Mouse (Mus musculus) embryonic facial prominence, embryonic 13.5 days (tissue): ENCODE data around the gene Cers5. TPM values are rescaled to one million over a fixed set of nuclear protein-coding genes. Genes with fewer than 3 reads are reported as not detected.

Experiments used
- ATAC-seq: fragments of 200-750 bp; cut with Nextera tagmentation; 2 replicates; pipeline ENCODE4 v1.8.0; 2017; ENCODE audit warnings: low read depth; ENCODE audit not compliant: insufficient number of reproducible peaks, insufficient read depth, low FRiP score, low TSS enrichment
- H3K27ac ChIP-seq: fragments of 300-500 bp; sonication (generic); 2 replicates; pipeline ENCODE4 v1.5.1; 2015; ENCODE audit warnings: moderate library complexity, mild to moderate bottlenecking, inconsistent platforms
- H3K27me3 ChIP-seq: fragments of 300-500 bp; sonication (generic); 2 replicates; pipeline ENCODE4 v1.6.1; 2015; ENCODE audit warnings: mild to moderate bottlenecking, inconsistent platforms
- H3K36me3 ChIP-seq: fragments of 300-500 bp; sonication (generic); 2 replicates; pipeline ENCODE4 v1.6.1; 2015; ENCODE audit warnings: mild to moderate bottlenecking, inconsistent platforms
- H3K4me1 ChIP-seq: fragments of 300-500 bp; sonication (generic); 2 replicates; pipeline ENCODE4 v1.6.1; 2015; ENCODE audit warnings: inconsistent platforms
- H3K4me2 ChIP-seq: fragments of 300-500 bp; sonication (generic); 2 replicates; pipeline ENCODE4 v1.6.1; 2015; ENCODE audit warnings: moderate library complexity, mild to moderate bottlenecking, inconsistent platforms
- H3K4me3 ChIP-seq: fragments of 300-500 bp; sonication (generic); 2 replicates; pipeline ENCODE4 v1.5.1; 2015; ENCODE audit warnings: mild to moderate bottlenecking, inconsistent platforms
- H3K9ac ChIP-seq: fragments of 300-500 bp; sonication (generic); 2 replicates; pipeline ENCODE4 v1.6.1; 2015; ENCODE audit warnings: mild to moderate bottlenecking, inconsistent platforms
- H3K9me3 ChIP-seq: fragments of 300-500 bp; sonication (generic); 2 replicates; pipeline ENCODE4 v1.6.1; 2016; ENCODE audit warnings: inconsistent platforms
- WGBS: fragments of 180-500 bp; shearing (Covaris S2); methylation state at CpG from one replicate; pipeline ENCODE4 v1.1.7; 2015; ENCODE audit warnings: mixed read lengths; 5-methylcytosine and 5-hydroxymethylcytosine counted together
- polyA plus RNA-seq: library from polyadenylated mRNA; unstranded; fragments of >200 nt; fragmentation: Nextera tagmentation; extraction: Ambion mirVana; gene quantifications from 2 replicates; pipeline ENCODE4 v1.2.1, GENCODE M21; 2015

The Cers5 gene
- polyA plus RNA-seq, 1 experiment from 2014 or later = 70.8 TPM

GRCm38 (mm10) chr15:99778677-99779335 is 6.1 kb upstream of the Cers5 start:
- H3K27ac ChIP-seq = no peak overlapping the region
- peaks cover 54% of the 10 kb centered on the region for H3K36me3 ChIP-seq
- ATAC-seq = no peak
- H3K27me3 ChIP-seq = no peaks in the 10 kb centered on the region
- H3K9ac ChIP-seq = no peak overlapping the region
- no peaks in the 10 kb centered on the region for H3K4me1 ChIP-seq
- H3K9me3 ChIP-seq = no peaks in the 10 kb centered on the region
- 92% methylated on average over 16 of the region's 16 CpGs for WGBS
- H3K4me3 ChIP-seq = no peak overlapping the region
- H3K4me2 ChIP-seq = no peak overlapping the region

DNA sequence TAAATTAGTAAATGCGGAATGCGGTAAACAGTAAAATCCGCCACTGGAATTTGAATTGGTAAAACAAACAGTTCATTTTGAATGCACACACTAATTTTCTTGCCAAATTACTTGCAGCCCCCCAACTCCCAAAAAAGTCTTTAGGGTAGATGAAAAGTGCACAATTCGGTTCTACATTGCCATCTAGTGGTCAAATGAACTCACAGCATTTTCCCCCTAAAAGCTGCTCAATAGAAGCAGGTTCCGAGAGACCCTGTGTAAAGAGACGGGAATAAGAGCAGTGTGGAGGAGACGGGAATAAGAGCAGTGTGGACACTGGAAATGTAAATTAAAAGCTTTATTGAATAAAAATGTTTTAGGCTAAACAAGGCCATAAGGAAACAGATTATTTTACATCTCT is 5.5 kb upstream of the Cers5 start:
- Histone ChIP-seq H3K9ac (no peak overlapping the region), H3K9me3 (no peaks in the 10 kb centered on the region), H3K4me2 (no peak overlapping the region), H3K27me3 (no peaks in the 10 kb centered on the region), H3K4me3 (no peak overlapping the region), H3K36me3 (peaks cover 47% of the 10 kb centered on the region), H3K4me1 (no peaks in the 10 kb centered on the region), H3K27ac (no peak overlapping the region)
- WGBS = 24% methylated on average over 7 of the region's 7 CpGs
- no peak for ATAC-seq

DNA sequence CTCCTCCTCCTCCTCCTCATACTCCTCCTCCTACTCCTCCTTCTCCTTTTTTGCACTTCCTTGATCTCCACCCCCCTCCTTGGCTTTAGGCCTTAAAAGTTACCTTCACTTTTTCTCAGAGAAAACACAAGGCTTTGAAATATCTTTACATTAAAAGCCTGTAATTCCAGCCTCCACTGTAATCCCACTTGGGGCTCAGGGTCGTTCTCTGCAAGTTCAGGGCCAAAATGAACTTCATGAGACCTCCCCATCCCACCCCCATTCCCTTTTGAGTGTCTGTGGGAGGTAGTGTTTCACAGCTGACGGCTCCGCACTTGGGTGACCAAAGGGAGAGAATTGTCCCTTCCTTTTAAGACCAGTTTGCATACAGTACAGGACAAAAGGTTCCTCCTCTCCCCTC is 240 bp upstream of the Cers5 start:
- peaks cover 6% of the 10 kb centered on the region for H3K36me3 ChIP-seq
- H3K4me3 ChIP-seq = no peak overlapping the region; the same call in 1 of the 2 replicates
- ATAC-seq = no peak
- 35% methylated on average over 3 of the region's 3 CpGs for WGBS
- 0 out of 2 replicates have a peak overlapping the region, but pooled peaks have one; percentile 83 for H3K4me2 ChIP-seq
- peaks cover 12% of the 10 kb centered on the region for H3K4me1 ChIP-seq
- H3K27me3 ChIP-seq = no peaks in the 10 kb centered on the region
- H3K9me3 ChIP-seq = no peaks in the 10 kb centered on the region
- H3K27ac ChIP-seq = peak overlapping the region; percentile 39; the same call in 1 of the 2 replicates
- H3K9ac ChIP-seq = no peak overlapping the region

DNA sequence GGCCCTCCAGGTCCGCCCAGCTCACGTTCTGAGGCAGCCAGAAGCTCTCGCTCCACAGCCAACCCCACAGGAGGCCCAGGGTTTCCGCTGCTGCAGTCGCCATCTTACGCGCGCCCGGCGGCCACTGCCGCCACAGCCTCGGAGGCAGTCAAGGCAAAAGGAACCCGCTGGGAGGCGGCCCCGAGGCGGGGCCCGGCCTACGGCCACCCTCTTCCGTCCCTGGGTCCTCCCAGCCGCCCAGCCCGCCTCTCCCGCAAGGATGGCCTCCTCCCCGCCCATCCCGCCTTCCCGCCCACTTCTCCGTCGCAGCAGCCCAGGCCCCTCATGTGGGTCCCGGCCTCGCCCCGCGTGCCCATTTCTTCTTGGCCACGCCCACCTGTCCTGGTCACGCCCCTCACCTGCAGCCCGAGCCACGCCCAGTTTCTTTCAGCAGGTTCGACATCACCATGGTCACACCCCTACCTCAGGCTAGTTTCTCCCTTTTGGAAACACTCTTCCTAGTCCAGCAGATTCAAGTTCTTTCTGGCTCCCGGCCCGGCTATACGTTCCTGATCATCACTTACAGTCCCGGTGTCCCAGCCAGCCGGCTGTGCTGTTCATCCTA is 306 bp downstream of the Cers5 start:
- H3K27ac ChIP-seq = peak overlapping the region; percentile 96
- H3K27me3 ChIP-seq = no peaks in the 10 kb centered on the region
- peak overlapping the region; percentile 90 for H3K9ac ChIP-seq
- peak overlapping the region; percentile 83 for H3K4me2 ChIP-seq
- no peaks in the 10 kb centered on the region for H3K9me3 ChIP-seq
- H3K4me3 ChIP-seq = peak overlapping the region; percentile 78
- H3K36me3 ChIP-seq = peaks cover under 1% of the 10 kb centered on the region; the same call in 1 of the 2 replicates
- 0% methylated on average over 35 of the region's 41 CpGs for WGBS
- H3K4me1 ChIP-seq = peaks cover 16% of the 10 kb centered on the region
- peak; percentile 96 for ATAC-seq

GRCm38 (mm10) chr15:99771601-99772276 is 946 bp downstream of the Cers5 start:
- Histone ChIP-seq H3K36me3 (0 out of 2 replicates have a peak, but pooled peaks cover 2% of the 10 kb centered on the region), H3K27ac (peak overlapping the region; percentile 96), H3K4me2 (peak overlapping the region; percentile 83), H3K27me3 (no peaks in the 10 kb centered on the region), H3K4me3 (peak overlapping the region; percentile 78), H3K9ac (peak overlapping the region; percentile 90), H3K4me1 (peaks cover 16% of the 10 kb centered on the region), H3K9me3 (no peaks in the 10 kb centered on the region)
- under 1% methylated on average over 57 of the region's 59 CpGs for WGBS
- ATAC-seq = peak; percentile 70

- 18% methylated on average over 5 of the region's 5 CpGs for WGBS
- H3K27ac ChIP-seq = no peak overlapping the region
Measured at GRCm38 (mm10) chr15:99771004-99771500, 1.6 kb downstream of the Cers5 start.

GRCm38 (mm10) chr15:99768761-99769160 is 3.9 kb downstream of the Cers5 start:
- Histone ChIP-seq H3K4me1 (peaks cover 16% of the 10 kb centered on the region), H3K9me3 (no peaks in the 10 kb centered on the region), H3K4me2 (no peak overlapping the region), H3K36me3 (peaks cover 6% of the 10 kb centered on the region; the same call in 1 of the 2 replicates), H3K4me3 (no peak overlapping the region), H3K27ac (no peak overlapping the region), H3K27me3 (no peaks in the 10 kb centered on the region), H3K9ac (no peak overlapping the region)
- 91% methylated on average over 1 of the region's 1 CpGs for WGBS
- ATAC-seq = no peak

More at GRCm38 (mm10) chr15:99771004-99771500, 1.6 kb downstream of the Cers5 start:
- Histone ChIP-seq H3K36me3 (0 out of 2 replicates have a peak, but pooled peaks cover 4% of the 10 kb centered on the region), H3K4me1 (peaks cover 16% of the 10 kb centered on the region), H3K9ac (peak overlapping the region; percentile 90), H3K27me3 (no peaks in the 10 kb centered on the region), H3K9me3 (no peaks in the 10 kb centered on the region), H3K4me2 (peak overlapping the region; percentile 83), H3K4me3 (peak overlapping the region; percentile 78)
- ATAC-seq = no peak

- Histone ChIP-seq H3K4me2 (no peak overlapping the region), H3K27me3 (no peaks in the 10 kb centered on the region), H3K27ac (no peak overlapping the region), H3K9me3 (no peaks in the 10 kb centered on the region), H3K9ac (no peak overlapping the region), H3K4me1 (peaks cover 13% of the 10 kb centered on the region), H3K36me3 (peaks cover 6% of the 10 kb centered on the region; the same call in 1 of the 2 replicates), H3K4me3 (no peak overlapping the region)
- WGBS = 89% methylated on average over 4 of the region's 4 CpGs
- ATAC-seq = no peak
Measured at GRCm38 (mm10) chr15:99767467-99767866, 5.2 kb downstream of the Cers5 start.

GRCm38 (mm10) chr15:99754204-99754603 is 18.5 kb downstream of the Cers5 start:
- peaks cover 15% of the 10 kb centered on the region for H3K36me3 ChIP-seq
- no peaks in the 10 kb centered on the region for H3K27me3 ChIP-seq
- no peak overlapping the region for H3K4me3 ChIP-seq
- no peak overlapping the region for H3K9ac ChIP-seq
- H3K27ac ChIP-seq = no peak overlapping the region
- H3K4me2 ChIP-seq = no peak overlapping the region
- ATAC-seq = no peak
- no peaks in the 10 kb centered on the region for H3K9me3 ChIP-seq
- H3K4me1 ChIP-seq = peaks cover 6% of the 10 kb centered on the region
- 80% methylated on average over 3 of the region's 3 CpGs for WGBS

DNA sequence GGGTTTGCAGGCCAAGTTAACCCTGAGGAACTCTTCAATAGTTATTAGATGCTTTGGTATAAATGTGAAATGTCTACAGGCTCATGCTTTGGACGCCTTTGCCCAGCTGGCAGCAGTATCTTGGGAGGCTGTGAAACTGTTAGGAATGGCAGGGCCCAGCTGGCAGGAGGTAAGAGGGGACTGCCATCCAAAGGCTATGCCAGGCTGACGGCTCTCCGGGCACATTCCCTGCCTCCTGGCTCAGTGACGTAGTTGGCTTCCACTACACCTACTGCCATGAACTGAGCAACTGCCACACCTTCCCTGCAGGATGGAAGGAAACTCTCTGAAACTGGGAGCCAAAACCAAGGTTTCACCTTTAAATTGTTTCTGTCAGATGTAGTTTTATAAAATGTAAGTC is 32.5 kb downstream of the Cers5 start:
- H3K4me1 ChIP-seq = no peaks in the 10 kb centered on the region
- no peak for ATAC-seq
- H3K9ac ChIP-seq = no peak overlapping the region
- no peak overlapping the region for H3K4me3 ChIP-seq
- no peaks in the 10 kb centered on the region for H3K9me3 ChIP-seq
- H3K27me3 ChIP-seq = no peaks in the 10 kb centered on the region
- no peak overlapping the region for H3K4me2 ChIP-seq
- 94% methylated on average over 4 of the region's 4 CpGs for WGBS
- no peak overlapping the region for H3K27ac ChIP-seq
- H3K36me3 ChIP-seq = peaks cover 82% of the 10 kb centered on the region

DNA sequence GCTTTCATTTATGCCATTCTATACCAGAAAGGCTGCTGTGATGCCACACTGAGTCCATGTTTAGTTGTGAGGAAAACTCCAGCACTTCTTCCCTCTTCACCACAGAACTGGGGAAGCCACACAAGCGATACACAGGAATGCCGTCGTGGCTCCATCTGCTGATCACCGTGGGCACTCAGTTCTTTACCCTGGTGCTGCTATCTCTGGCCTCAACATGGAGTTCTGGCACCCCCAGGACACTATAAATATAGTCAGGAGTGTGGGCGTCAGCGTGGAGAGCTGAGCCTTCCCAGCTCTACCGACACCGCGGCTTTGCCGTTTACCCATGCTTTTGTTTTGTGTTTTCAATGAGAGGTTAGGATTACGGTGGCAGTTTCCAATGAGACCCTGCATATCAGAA is 36.0 kb downstream of the Cers5 start:
- Histone ChIP-seq H3K4me1 (no peaks in the 10 kb centered on the region), H3K27ac (no peak overlapping the region), H3K36me3 (peaks cover 90% of the 10 kb centered on the region), H3K9me3 (no peaks in the 10 kb centered on the region), H3K4me2 (no peak overlapping the region), H3K9ac (no peak overlapping the region), H3K4me3 (no peak overlapping the region), H3K27me3 (no peaks in the 10 kb centered on the region)
- no peak for ATAC-seq
- WGBS = 89% methylated on average over 11 of the region's 11 CpGs
